In the genomic region with DNA sequence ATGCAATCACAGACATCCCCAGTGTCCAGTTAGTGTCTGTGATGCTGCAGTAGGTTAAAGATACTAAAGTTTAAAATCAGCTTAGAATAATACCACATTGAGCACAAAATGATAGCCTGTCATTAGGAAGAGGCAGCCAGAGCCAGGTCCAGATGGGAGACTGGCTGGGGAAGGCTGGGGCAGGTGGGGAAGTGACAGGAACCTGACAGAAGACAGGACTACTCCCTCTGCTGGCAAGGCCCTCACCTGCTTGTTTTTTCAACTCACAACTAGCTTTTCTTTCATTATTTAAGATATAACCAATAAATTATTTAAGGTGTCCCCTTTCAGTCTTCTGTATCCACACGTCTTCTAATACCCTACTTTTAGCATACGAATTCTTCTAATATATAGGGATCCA, we compare ENCODE assay signal across 8 mouse cellular contexts.
A peak's percentile ranks its signal among the peaks of the same experiment; 100 is the strongest.
DNase-seq lines count a peak whose midpoint lies in the region; ATAC-seq and TF ChIP-seq lines count a peak whose summit lies in the region.

No protein-coding gene starts in this region.

- H3K4me3 ChIP-seq in forebrain, embryonic 11.5 days (ENCODE audit: low read depth, low read length), result no peak overlapping the region
- H3K4me3 ChIP-seq in forebrain, embryonic 15.5 days, result no peak overlapping the region
- no peak overlapping the region for H3K4me3 ChIP-seq in liver, adult 2 months (ENCODE audit: insufficient read depth, low read depth, low read length)
- H3K4me3 ChIP-seq in liver, embryonic 11.5 days (ENCODE audit: low read depth, low read length), result no peak overlapping the region
- H3K4me3 ChIP-seq in limb, embryonic 14.5 days (replicated peaks; ENCODE audit: low read length), result no peak overlapping the region

- TF ChIP-seq POLR2A in liver, adult 2 months (IDR thresholded peaks at IDR 0.05; ENCODE audit: extremely low read depth, insufficient read depth, low read length), result no peak
- no peak for TF ChIP-seq POLR2A in limb, embryonic 14.5 days (IDR thresholded peaks at IDR 0.05; ENCODE audit: borderline replicate concordance, extremely low read depth, insufficient read depth, insufficient read length)

- no peak overlapping the region for H3K4me2 ChIP-seq in forebrain, embryonic 11.5 days (ENCODE audit: low read depth, low read length, severe bottlenecking)
- no peak overlapping the region for H3K4me2 ChIP-seq in forebrain, embryonic 15.5 days (replicated peaks)
- no peak overlapping the region for H3K4me2 ChIP-seq in liver, embryonic 11.5 days
- no peak overlapping the region for H3K4me2 ChIP-seq in limb, embryonic 14.5 days (replicated peaks; ENCODE audit: low read depth, low read length, severe bottlenecking)

- no peaks in the 10 kb centered on the region for H3K4me1 ChIP-seq in forebrain, embryonic 11.5 days (replicated peaks; ENCODE audit: control insufficient read depth, insufficient read depth, low read length)
- peaks cover 17% of the 10 kb centered on the region for H3K4me1 ChIP-seq in forebrain, embryonic 15.5 days
- H3K4me1 ChIP-seq in liver, adult 2 months (ENCODE audit: control insufficient read depth, insufficient read depth, low read length), result peaks cover 3% of the 10 kb centered on the region; the same call in 1 of the 2 replicates
- H3K4me1 ChIP-seq in liver, embryonic 11.5 days (replicated peaks; ENCODE audit: control insufficient read depth, insufficient read depth, low read length), result no peaks in the 10 kb centered on the region
- H3K4me1 ChIP-seq in limb, embryonic 14.5 days (ENCODE audit: control insufficient read depth, insufficient read depth, low read length), result no peaks in the 10 kb centered on the region

- 61% methylated on average over 2 of the region's 2 CpGs for WGBS in forebrain, embryonic 11.5 days
- WGBS in forebrain, embryonic 15.5 days, result 74% methylated on average over 2 of the region's 2 CpGs
- 94% methylated on average over 2 of the region's 2 CpGs for WGBS in liver, adult 2 months
- 71% methylated on average over 2 of the region's 2 CpGs for WGBS in liver, embryonic 11.5 days
- 50% methylated on average over 2 of the region's 2 CpGs for WGBS in limb, embryonic 14.5 days

- peak; percentile 53 for DNase-seq in forebrain, embryonic 11.5 days (ENCODE audit: low spot score)
- peak; percentile 35 for DNase-seq in liver, adult 2 months (ENCODE audit: extremely low read depth, low read depth, low spot score)
- DNase-seq in liver, embryonic 11.5 days (ENCODE audit: low spot score), result no peak
- peak; percentile 22 for DNase-seq in limb, embryonic 14.5 days (ENCODE audit: low spot score)
- DNase-seq in right cerebral cortex, postnatal 4 days, result no peak
- DNase-seq in MN1 (ENCODE audit: low spot score), result no peak

- no peaks in the 10 kb centered on the region; the same call in 1 of the 2 replicates for H3K79me2 ChIP-seq in liver, adult 2 months (ENCODE audit: control insufficient read depth, insufficient read depth, low read length)

- H3K27ac ChIP-seq in forebrain, embryonic 11.5 days (ENCODE audit: low read depth, low read length), result no peak overlapping the region
- H3K27ac ChIP-seq in forebrain, embryonic 15.5 days (replicated peaks), result no peak overlapping the region
- H3K27ac ChIP-seq in liver, adult 2 months (replicated peaks; ENCODE audit: insufficient read depth, low read depth, low read length), result no peak overlapping the region
- H3K27ac ChIP-seq in liver, embryonic 11.5 days (ENCODE audit: low read depth, low read length), result no peak overlapping the region
- no peak overlapping the region for H3K27ac ChIP-seq in limb, embryonic 14.5 days (replicated peaks; ENCODE audit: low read depth, low read length)

- peak; percentile 53 for TF ChIP-seq CTCF in liver, adult 2 months (IDR thresholded peaks at IDR 0.05; ENCODE audit: low read depth, low read length)

- no peaks in the 10 kb centered on the region for H3K36me3 ChIP-seq in forebrain, embryonic 11.5 days (ENCODE audit: control insufficient read depth, insufficient read depth, low read length)
- H3K36me3 ChIP-seq in forebrain, embryonic 15.5 days, result no peaks in the 10 kb centered on the region
- H3K36me3 ChIP-seq in liver, adult 2 months (ENCODE audit: control insufficient read depth, insufficient read depth, low read length), result no peaks in the 10 kb centered on the region
- H3K36me3 ChIP-seq in liver, embryonic 11.5 days (ENCODE audit: control insufficient read depth, insufficient read depth, low read length), result no peaks in the 10 kb centered on the region
- no peaks in the 10 kb centered on the region for H3K36me3 ChIP-seq in limb, embryonic 14.5 days (ENCODE audit: control insufficient read depth, insufficient read depth, low read length)

- no peak for ATAC-seq in forebrain, embryonic 11.5 days (replicated peaks; ENCODE audit: low FRiP score)
- no peak for ATAC-seq in forebrain, embryonic 15.5 days (replicated peaks)
- ATAC-seq in liver, embryonic 11.5 days (replicated peaks; ENCODE audit: low FRiP score), result no peak
- ATAC-seq in cerebellum, adult (ENCODE audit: insufficient number of reproducible peaks, low FRiP score, low TSS enrichment), result peak; percentile 85
- ATAC-seq in limb, embryonic 14.5 days (ENCODE audit: low FRiP score, low read depth), result no peak

- H3K9me3 ChIP-seq in forebrain, embryonic 11.5 days (ENCODE audit: control insufficient read depth, low read length), result no peaks in the 10 kb centered on the region
- H3K9me3 ChIP-seq in forebrain, embryonic 15.5 days, result no peaks in the 10 kb centered on the region
- no peaks in the 10 kb centered on the region for H3K9me3 ChIP-seq in liver, embryonic 11.5 days (ENCODE audit: control insufficient read depth, low read length)
- H3K9me3 ChIP-seq in limb, embryonic 14.5 days (ENCODE audit: control insufficient read depth, low read length), result no peaks in the 10 kb centered on the region

- H3K9ac ChIP-seq in forebrain, embryonic 11.5 days (ENCODE audit: low read length), result no peak overlapping the region
- H3K9ac ChIP-seq in forebrain, embryonic 15.5 days (replicated peaks), result no peak overlapping the region
- no peak overlapping the region for H3K9ac ChIP-seq in liver, adult 2 months (ENCODE audit: low read depth, low read length)
- no peak overlapping the region for H3K9ac ChIP-seq in liver, embryonic 11.5 days (ENCODE audit: low read depth, low read length)
- no peak overlapping the region for H3K9ac ChIP-seq in limb, embryonic 14.5 days (ENCODE audit: low read depth, low read length, severe bottlenecking)

- no peaks in the 10 kb centered on the region for H3K27me3 ChIP-seq in forebrain, embryonic 11.5 days (ENCODE audit: control insufficient read depth, insufficient read depth, low read length)
- H3K27me3 ChIP-seq in forebrain, embryonic 15.5 days, result no peaks in the 10 kb centered on the region
- no peaks in the 10 kb centered on the region for H3K27me3 ChIP-seq in liver, adult 2 months (ENCODE audit: control insufficient read depth, insufficient read depth, low read length)
- no peaks in the 10 kb centered on the region for H3K27me3 ChIP-seq in liver, embryonic 11.5 days (replicated peaks; ENCODE audit: control insufficient read depth, insufficient read depth, low read length)
- no peaks in the 10 kb centered on the region for H3K27me3 ChIP-seq in limb, embryonic 14.5 days (ENCODE audit: control insufficient read depth, insufficient read depth, low read length)

Comparison
In these comparisons a context has a peak if more than half of its experiments do, and no peak if none do; other contexts are left out.
1. DNase-seq: peak in forebrain, embryonic 11.5 days (single experiment), liver, adult 2 months (single experiment) and limb, embryonic 14.5 days (single experiment); none in liver, embryonic 11.5 days (single experiment), right cerebral cortex, postnatal 4 days (single experiment) and MN1 (single experiment).